Mouse (Mus musculus) induced T-regulatory cell, adult 2 months (primary cell): Measurements from ENCODE around the gene Lct.
"Not testable (repeated sequence)": the region's sequence is repeated elsewhere in the genome, so short reads cannot be mapped to it uniquely, and the experiment has no call there.

Source experiments
- DNase-seq: peaks from one replicate; pipeline ENCODE4 v3.0.0-alpha.2; 2012; ENCODE audit warnings: low read depth

Gene Lct

DNA sequence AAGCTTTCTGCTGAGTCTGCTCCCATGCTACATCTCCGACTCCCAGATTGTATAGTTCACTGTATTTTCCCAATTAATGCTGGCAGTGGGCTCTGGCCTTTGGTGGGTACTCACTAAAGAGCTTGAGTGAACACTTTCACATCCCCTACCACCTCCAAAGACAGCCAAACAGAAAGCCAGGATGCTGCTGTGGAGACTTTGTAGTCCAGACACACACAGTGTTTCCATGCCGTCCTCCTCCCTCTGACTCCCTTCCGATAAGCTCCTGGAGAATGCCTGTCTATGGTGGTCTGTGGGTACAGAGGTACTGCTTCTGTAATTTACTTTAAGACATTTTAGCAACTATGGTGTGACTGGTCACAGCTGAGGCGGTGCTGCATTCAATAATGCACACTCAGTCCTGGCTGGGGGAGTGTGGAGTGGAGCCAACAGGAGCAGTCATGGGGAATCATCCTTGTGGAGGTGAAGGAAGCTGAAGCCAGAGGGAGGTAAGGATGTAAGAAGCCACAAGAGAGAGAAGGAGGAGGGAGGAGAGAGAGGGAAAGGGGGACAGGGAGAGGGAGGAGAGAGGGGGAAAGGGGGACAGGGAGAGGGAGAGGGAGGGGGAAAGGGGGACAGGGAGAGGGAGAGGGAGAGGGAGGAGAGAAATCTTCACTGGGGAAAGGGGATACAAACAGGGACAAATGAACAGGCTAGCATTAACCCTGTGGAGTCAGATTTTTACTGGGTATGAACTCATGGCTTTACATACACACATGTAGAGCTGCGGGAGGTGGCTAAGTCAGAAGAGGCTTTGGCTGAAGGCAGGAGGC, 32.2 kb downstream of the Lct start:
- no peak for DNase-seq

DNA sequence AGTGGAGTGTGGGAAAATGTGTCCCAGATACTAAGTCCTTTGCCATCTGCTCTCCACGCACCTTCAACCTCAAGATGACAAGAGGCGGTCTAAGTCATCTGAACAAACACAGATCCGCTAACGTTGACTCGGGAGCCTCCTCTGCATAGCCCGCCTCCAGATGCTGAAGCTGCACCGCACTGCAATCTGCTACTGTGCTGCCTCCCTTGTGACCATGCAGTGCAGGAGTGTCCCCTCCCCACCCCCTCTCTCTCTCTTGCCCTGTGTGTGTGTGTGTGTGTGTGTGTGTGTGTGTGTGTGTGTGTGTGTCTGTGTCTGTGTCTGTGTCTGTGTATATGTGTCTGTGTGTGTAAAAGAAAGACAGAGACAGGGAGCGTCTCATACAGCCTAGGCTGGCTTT, 32.8 kb downstream of the Lct start:
- DNase-seq, result no peak

DNA sequence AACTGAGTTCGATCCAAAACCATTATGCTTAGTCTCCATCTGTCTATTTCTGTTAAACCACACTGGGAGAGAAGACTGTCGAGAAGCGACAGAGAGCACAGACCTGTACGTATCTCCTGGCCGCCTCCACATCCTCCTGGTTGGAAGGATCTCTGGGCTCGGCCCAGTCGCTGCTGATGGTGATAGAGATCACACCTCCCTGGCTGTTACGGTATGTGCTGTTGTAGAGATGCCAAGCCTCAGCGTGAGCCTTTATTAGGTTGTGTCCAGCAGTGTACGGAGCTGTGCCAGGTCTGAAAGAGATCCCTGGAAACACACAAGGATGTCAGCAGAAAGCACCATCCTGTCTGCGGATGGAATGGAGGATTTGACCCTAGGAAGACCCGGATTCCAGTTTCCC, 34.6 kb downstream of the Lct start:
- no peak for DNase-seq

DNA sequence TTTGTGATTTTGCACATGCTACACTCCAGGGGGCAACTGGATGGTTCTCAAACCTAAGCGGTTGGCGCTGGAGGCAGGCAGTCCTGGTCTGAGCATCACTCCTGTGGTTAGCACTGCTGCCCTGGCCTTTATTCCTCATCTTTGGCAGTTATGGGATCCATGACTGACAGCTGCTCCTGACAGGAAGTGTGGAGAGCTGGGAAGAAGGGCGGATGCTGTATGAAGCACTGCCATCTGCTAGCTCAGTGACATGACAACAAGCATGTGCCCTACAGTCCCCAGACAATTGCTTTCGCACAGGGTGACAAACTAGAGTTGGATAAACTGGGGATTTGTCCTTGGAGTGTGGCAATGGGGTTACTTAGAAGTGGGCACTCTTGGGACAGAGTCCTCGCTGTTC, 37.8 kb downstream of the Lct start:
- DNase-seq, result no peak

DNA sequence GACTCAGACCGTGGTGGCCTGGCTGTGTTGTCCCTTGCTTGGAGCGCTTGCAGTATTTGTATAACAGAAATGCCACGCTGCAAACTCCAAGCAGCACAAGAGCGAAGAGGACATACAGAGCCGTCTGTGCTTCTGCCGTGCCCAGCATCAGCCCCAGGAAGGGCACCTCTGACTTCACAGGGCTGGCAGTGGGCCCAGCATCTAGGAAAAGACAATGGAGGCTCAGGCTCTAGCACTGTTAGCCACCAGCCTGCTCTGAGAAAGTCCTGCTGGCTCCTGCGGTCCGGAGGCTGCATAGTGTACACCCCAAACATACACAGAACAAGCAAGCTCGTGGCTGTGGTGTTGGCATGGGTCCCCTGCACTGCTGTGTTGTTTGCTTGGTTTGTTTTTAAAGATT, 43.0 kb downstream of the Lct start:
- no peak for DNase-seq

DNA sequence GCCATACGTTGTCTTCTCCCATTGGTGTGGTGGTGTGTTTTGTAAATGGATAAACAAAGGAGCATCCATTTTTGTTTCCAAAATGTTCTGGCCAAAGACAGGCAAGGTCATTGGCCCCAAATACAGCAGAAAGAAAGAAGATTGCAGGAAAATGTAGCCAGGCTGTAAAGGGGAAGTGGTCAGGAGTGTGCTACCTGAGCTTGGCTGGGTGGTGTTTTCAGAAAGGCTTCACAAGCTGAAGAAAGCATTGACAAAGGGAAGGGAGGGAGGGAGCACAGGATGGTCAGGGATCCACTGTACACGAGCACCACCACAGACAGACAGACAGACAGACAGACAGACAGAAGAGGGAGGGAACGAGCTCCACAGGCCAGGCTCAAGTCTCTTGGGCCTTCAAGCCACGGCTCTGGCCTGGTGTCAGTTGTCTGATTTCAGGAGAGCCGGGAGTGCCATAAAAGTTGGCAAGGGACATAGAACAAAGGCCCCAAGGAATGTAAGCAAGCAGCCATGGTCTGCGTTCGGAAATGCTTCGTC, 43.9 kb downstream of the Lct start:
- no peak for DNase-seq

DNA sequence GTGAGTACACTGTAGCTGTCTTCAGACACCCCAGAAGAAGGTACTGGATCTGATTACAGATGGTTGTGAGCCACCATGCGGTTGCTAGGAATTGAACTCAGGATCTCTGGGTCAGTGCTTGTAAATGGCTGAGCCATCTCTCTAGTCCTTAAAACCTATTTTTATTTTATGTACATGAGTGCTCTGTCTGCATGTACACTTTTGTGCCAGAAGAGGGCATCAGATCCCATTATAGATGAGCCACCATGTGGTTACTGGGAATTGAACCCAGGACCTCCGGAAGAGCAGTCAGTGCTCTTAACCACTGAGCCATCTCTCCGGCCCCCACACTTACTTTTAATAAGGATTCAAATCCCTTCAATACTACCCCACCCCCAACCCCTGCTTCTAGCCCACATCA, 45.2 kb downstream of the Lct start:
- no peak for DNase-seq

DNA sequence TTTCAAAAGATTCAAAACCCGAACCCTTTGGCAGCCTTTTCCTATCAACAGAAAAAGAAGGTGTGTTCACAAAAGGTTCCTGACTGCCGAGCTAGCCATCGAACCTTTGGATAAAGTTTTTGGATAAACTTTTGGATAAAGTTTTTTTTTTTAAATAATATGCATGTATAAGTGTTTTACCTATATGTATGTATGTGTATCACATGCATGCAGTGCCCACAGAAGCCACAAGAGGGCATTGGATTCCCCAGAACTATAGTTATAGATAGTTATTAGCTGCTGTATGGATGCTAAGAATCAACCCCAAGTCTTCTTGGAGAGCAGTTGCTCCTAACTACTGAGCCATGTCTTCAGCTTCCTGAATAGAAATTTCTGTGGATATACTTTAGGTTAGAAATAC, 46.4 kb downstream of the Lct start:
- DNase-seq, result peak; percentile 25

DNA sequence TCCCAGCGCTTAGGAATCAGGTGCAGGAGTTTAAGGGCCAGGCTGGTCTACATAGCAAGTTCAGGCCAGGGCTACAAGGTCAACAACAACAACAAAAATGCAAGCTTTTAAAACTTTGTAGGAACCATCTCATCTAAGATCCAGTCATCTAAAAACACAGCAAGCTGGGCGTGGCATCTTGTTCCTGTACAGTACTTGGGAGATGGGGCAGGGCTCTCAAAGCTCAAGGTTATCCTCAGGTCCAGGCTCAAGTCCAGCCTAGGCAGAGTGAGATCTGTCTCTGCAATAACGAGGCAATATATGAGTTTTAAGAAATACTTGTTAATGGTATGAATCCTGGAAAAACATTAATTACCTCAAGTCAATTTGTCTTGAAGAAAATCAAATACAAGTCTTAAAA, 49.6 kb downstream of the Lct start:
- DNase-seq, result no peak

DNA sequence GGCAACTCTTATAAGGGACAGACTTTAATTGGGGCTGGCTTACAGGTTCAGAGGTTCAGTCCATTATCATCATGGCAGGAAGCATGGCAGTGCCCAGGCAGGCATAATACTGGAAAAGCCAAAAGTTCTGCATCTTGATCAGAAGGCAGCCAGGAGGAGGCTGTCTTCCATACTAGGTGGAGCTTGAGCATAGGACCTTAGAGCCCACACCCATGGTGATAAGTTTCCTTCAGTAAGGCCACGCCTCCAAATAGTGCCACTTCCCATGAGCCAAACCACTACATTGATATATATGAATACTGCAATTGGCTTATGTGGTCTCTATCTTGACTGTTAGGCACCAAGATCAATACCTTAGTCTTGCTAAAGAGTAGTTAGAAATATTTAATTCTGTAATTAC, 52.2 kb downstream of the Lct start:
- DNase-seq, result no peak

DNA sequence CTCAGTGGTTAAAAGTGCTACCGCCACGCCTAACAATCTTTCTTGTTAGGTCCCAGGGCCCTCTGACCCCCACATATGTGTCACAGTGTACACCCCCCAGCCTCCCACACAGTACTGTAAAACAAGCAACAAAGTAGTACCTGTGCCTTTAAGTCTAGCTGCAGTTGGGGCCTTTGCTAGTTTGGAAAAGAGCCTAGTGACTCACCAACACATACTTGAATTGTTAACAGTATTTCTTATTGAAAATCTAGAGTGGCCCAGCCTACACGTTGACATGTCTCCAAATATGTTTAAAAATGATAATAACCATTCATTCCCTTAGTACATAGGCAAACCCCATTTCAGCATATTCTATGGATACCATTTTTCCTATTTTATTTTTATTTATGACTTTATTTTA, 57.4 kb downstream of the Lct start:
- DNase-seq, result no peak

DNA sequence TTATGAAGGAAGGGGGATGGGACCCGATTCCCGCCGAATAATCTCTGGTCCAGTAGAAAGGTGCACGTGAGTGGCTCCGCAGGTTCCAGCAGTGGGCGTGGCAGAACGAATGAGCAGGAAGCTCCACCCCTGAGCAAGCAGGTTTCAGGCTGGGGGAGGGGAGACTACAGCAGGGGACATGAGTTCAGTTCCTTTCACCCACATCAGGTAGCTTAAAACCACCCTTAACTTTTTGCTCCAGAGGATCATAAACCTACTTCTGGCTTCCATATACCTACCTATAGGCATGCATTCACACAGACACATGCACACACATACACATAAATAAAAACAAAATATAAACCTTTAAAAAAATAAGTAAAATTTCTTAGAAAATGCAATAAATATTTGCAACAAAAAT, 61.1 kb downstream of the Lct start:
- not testable (repeated sequence) for DNase-seq

DNA sequence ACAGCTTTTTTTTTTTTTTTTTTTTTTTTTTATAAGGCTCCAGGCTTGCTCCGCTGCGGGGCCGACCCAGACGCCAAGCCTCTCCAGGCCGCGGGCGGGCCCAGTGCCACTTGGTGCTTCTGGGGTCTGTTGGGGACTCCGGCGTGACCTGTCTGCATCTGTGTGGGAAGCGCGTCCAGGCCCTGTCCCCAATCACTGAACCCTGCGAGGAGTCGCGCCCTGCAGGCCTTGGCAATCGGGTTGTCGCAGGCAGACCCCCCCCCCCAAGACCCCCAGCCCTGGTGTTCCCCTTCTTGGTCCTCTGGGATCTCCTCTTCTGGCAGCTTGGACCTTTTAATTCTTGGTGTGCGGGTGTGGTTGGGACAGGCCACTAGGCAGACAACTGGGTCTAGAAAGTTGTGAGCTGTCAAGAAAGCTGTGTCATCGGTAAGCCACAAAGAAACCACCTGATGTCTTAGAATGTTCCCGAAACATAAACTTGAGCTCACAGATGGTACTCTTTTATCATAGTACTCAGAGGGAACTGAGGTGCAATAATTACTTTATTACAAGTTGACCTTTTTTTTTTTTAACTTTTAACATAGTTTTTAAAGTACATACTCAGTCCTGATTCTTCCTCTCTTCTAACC, 83.3 kb downstream of the Lct start:
- DNase-seq, result peak; percentile 72

DNA sequence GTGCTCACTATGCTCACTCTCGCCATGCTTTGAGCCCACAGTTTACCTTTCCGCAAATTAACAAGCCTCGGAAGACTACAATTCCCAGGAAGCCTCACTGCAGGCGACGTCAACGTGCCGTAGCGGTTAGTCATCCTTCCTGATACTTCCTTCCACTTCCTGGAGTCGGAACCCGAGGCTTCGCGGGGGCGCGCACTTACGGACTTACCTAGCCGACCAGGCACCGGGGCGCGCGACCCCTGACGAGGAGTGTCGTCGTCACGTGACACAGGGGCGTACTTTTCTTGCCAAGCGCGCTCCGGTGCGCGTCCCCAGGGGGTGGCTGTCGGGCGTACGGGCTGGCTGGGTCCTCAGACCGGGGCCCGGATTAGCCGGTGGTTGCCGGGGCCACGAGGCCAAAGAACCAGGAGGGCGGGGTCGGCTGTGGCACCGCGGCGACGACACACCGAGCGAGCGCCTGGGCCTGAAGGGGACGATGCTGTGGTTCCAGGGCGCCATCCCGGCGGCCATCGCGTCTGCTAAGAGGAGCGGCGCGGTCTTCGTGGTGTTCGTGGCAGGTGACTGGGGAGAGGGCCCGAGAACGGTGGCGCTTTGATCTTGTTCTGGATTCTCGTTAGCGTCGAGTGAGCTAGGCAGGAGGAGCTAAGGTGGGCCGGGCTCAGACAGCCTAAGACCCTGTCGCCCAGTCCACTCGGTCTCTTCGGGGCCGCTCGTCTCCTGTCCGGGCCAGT, 84.0 kb downstream of the Lct start:
- peak; percentile 98 for DNase-seq

DNA sequence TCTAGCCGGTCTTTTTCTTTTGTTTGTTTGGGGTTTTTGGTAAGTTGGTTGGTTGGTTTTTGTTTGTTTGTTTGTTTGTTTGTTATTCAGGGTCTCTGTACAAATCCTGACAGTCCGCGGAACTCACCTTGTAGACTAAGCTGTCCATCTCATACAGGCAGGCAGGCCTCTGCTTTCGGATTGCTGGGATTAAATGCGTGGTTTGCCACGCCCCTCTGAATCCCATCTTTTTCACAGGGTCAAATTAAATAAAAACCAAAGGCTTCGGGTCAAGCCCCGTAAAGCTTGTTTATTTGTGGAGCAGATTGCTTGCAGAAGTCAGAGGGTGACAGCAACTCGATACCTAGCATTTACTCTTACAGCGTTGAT, 84.5 kb downstream of the Lct start, which contains the start of gene Ubxn4:
TSS of gene Ubxn4 (plus strand) at position 338 of the 369 bp plus-strand sequence.
- DNase-seq, result no peak

DNA sequence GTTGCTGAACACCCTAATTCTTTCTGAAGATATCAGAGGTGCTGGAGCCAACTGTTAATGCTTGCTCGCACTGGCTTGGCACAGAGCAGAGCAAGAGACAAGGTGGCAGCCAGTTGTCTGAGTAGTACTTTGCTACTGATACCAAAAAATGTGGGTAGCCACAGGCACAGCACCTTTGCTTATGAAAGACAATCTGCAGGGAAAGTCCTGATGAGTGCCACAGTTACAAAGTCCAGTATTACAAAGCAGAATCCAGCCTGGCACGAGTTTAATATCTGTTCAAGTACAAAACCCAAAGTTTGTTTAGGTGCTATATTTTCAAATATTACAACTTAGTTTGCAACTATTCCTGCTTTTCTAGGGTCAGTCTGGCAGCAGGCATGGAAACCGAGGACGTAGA, 92.9 kb downstream of the Lct start:
- no peak for DNase-seq
